Mouse (Mus musculus) cerebellum, adult 2 months (tissue): ENCODE results near the gene Znrf3. TPM values are rescaled to one million over a fixed set of nuclear protein-coding genes. Genes with fewer than 3 reads are reported as not detected.

ENCODE experiments used
- DNase-seq, 2 experiments: peaks; one replicate each; pipeline ENCODE4 v3.0.0; 2021
- H3K27ac ChIP-seq: fragments of 200-500 bp; 2 replicates; pipeline ENCODE4 v1.5.1; 2012; ENCODE audit warnings: low read length, control low read depth, inconsistent platforms; ENCODE audit not compliant: insufficient read depth
- H3K27me3 ChIP-seq: fragments of 200-500 bp; 2 replicates; pipeline ENCODE4 v1.6.1; 2012; ENCODE audit warnings: inconsistent platforms, mild to moderate bottlenecking, low read length, moderate library complexity; ENCODE audit not compliant: control insufficient read depth, insufficient read depth
- H3K4me1 ChIP-seq: fragments of 200-500 bp; 2 replicates; pipeline ENCODE4 v1.6.1; 2011; ENCODE audit warnings: low read length; ENCODE audit not compliant: control insufficient read depth, insufficient read depth
- H3K4me3 ChIP-seq: fragments of 200-500 bp; replicated peaks from 2 replicates; pipeline ENCODE3; 2011; ENCODE audit warnings: mild to moderate bottlenecking, low read depth, low read length, control low read depth; ENCODE audit not compliant: insufficient read depth
- CTCF ChIP-seq: fragments of 200-500 bp; IDR thresholded peaks from 2 replicates; pipeline ENCODE4 v1.5.1; 2011; ENCODE audit warnings: low read depth, mild to moderate bottlenecking, control low read depth, low read length, moderate library complexity, borderline replicate concordance; ENCODE audit not compliant: insufficient read depth
- POLR2A ChIP-seq: fragments of 200-500 bp; IDR thresholded peaks from 2 replicates; pipeline ENCODE4 v1.6.1; 2011; ENCODE audit warnings: low read length, control low read depth, borderline replicate concordance; ENCODE audit not compliant: insufficient read depth
- WGBS: fragments of 180-500 bp; shearing (Covaris S2); methylation state at CpG from one replicate; pipeline ENCODE4 v1.1.7; 2018; 5-methylcytosine and 5-hydroxymethylcytosine counted together
- polyA plus RNA-seq: library from polyadenylated mRNA; depleted of rRNA; stranded (reverse); fragments of >200 nt; gene quantifications from 2 replicates; pipeline ENCODE4 v1.2.3, GENCODE M21; 2012

The Znrf3 gene
- polyA plus RNA-seq, 1 experiment: 5.4 TPM

DNA sequence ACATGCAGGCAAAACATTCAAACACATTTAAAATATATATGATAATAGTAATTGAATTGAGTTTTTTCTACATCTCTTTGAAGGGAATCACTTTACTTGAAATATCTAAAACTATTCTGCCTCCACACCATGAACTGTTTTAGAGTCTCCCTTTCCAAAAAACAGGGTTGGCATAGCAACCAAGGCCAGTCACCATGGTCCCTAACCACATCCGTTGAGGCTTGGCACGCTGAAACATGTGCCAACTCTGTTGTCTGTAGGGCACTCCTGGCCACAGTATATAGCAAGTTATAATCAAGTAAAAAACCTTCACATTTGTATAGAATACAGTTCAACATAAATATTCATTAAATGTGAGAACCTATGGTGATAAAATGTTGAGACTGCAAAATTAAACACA is 12.3 kb downstream of the Znrf3 start:
- Histone ChIP-seq H3K27me3 (no peaks in the 10 kb centered on the region), H3K4me3 (no peak overlapping the region), H3K4me1 (peaks cover 18% of the 10 kb centered on the region), H3K27ac (no peak overlapping the region)
- 46% methylated on average over 2 of the region's 2 CpGs for WGBS
- DNase-seq: no peak
- no peak for TF ChIP-seq POLR2A
- TF ChIP-seq CTCF: no peak

DNA sequence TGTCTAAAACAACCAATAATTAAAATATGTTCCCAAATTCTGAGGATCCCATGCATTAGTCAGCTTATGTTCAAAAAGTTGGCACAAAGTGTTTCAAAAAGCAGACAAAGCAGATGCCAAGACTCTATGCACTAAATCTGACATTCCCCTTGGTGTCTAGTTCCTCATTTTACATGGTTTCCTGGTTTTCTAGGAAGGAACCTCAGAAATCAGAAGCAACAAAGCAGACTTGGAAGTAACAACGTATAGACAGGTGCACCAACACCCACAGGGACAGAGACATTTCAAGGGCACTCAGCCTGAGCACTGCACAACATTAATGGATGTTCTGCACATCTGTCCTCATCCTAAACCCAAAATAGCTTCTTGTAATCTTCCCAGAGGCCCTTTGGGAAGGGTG is 13.8 kb downstream of the Znrf3 start:
- Histone ChIP-seq H3K4me3 (no peak overlapping the region), H3K4me1 (peaks cover 20% of the 10 kb centered on the region), H3K27ac (no peak overlapping the region), H3K27me3 (no peaks in the 10 kb centered on the region)
- TF ChIP-seq POLR2A: no peak
- TF ChIP-seq CTCF: no peak
- 43% methylated on average over 1 of the region's 1 CpGs for WGBS
- DNase-seq: no peak

DNA sequence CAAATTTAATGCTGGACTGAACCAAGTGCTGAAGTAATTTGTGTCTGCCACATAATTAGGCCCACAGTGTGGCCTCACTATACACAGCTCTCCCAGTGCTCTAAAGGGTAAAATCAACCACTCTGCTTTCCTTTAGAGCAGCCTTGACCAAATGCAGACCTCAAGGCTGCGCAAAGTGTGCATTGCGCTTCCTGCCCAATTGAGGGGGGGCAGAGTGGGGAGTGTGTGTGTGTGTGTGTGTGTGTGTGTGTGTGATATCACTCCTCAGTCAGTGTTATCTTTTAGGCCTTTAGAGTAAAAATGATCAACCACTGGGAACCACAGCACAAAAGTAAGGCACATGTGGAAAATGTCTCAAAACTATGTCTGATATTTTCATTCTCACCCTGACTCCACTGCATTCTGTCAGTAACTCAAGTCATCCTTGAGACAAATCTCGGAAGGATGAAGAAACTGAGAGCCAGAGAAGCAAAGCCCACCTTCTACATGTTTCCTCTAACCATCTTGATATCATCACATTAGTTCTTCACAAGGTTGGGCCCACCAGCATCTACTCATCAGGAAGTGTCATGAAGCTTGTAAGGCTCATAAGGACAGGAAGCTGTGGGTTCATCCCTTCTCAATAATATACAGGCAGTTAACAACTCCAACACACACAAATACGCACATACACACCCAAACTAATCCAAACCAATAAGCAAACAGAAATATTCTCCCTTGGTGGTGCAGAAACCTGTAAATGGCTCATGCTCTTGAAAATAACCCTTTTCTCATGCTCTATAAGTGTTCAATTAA is 15.1 kb downstream of the Znrf3 start:
- WGBS: 96% methylated on average over 4 of the region's 4 CpGs
- H3K27ac ChIP-seq: no peak overlapping the region
- no peak for TF ChIP-seq POLR2A
- peaks cover 21% of the 10 kb centered on the region for H3K4me1 ChIP-seq
- no peak for DNase-seq
- H3K4me3 ChIP-seq: no peak overlapping the region
- no peaks in the 10 kb centered on the region for H3K27me3 ChIP-seq

DNA sequence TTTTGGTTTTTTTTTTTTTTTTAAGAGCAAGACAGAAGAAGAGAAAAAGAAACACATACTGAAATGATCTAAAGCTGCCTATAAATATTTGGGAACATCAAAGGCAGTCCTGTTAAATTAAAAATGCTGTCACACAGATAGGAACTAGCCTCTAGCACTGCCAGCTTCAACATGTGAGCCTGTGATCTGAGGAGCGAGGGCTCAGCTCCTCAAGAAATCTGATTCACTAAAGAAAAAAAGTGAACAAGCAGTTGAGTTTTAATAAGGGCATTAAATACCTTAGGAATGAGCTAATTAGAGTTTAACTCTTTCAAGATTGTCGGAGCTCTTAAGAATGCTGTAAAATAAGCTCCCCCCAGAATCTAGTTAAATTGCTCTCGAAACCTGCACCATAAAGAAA is 17.4 kb downstream of the Znrf3 start:
- TF ChIP-seq POLR2A: no peak

DNA sequence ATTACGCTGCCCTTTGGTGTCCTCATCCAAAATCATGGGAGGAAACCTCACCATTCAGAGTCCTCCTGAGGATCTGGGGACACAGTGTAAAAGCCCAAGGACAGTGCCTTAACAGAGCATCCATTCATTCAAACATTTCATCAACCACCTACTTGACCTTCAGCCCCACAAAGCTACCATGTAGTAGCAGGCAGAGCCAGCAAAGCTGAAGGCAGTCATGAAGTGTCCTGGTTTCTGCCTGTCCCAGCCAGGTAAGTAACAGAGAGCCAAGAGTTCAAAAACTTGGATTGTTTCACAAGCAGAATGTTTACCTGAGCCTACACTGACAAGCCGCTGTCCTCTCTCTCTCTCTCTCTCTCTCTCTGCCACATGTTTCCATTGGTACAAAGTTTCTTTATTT is 18.3 kb downstream of the Znrf3 start:
- Histone ChIP-seq H3K4me1 (peaks cover 34% of the 10 kb centered on the region), H3K27me3 (no peaks in the 10 kb centered on the region), H3K27ac (no peak overlapping the region), H3K4me3 (no peak overlapping the region)
- peak in 1 of 2 experiments; percentile 20 for DNase-seq
- 97% methylated on average over 2 of the region's 2 CpGs for WGBS
- TF ChIP-seq CTCF: no peak
- TF ChIP-seq POLR2A: no peak

More for the DNA sequence above, 17.4 kb downstream of the Znrf3 start:
- peak in 1 of 2 experiments; percentile 1 for DNase-seq
- H3K4me3 ChIP-seq: no peak overlapping the region
- H3K27me3 ChIP-seq: no peaks in the 10 kb centered on the region
- no peak overlapping the region for H3K27ac ChIP-seq
- peaks cover 36% of the 10 kb centered on the region for H3K4me1 ChIP-seq
- WGBS: 93% methylated on average over 3 of the region's 3 CpGs

DNA sequence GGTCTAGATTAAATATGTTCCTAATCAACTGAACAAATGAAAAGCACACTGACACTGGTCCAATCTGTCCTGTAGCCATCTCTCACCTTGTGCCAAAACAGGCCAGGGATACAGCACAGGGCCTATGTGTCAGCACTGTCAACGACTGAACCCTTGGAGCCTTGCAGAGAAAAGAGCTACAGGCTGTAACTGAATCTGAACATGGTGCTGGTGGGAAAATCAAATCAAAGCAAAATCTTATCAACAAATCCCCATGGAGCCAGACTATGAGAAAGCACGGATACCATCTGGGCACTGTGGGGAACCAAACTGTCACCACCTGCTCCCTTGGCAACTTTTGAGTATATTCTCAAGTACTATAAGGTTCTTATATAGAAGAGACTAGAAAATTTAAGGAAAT is 19.5 kb downstream of the Znrf3 start:
- Histone ChIP-seq H3K27ac (no peak overlapping the region), H3K4me1 (peaks cover 29% of the 10 kb centered on the region), H3K4me3 (no peak overlapping the region), H3K27me3 (no peaks in the 10 kb centered on the region)
- DNase-seq: peak; percentile 86 to 92
- WGBS: 4% methylated on average over 2 of the region's 2 CpGs
- no peak for TF ChIP-seq CTCF
- no peak for TF ChIP-seq POLR2A

DNA sequence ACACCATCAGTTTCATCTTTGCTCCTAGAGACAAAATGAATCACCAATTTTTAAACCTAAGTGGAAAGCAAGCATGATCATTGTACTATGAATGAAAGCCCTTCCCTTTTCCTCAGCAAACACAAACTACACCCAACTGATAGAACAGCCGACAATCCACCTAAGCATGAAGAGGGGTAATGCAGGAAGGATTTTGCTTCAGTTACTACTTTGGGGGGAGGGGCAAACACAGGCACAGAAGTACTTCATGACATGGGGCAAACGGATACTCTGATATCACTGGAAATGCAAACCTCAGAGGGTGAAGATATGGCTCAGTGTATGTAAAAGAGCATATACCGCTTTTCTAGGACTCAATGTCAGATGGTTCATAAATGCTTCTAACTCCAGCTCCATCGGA is 20.5 kb downstream of the Znrf3 start:
- Histone ChIP-seq H3K4me3 (no peak overlapping the region), H3K4me1 (peaks cover 29% of the 10 kb centered on the region), H3K27ac (peak overlapping the region; percentile 52; the same call in 1 of the 2 replicates), H3K27me3 (no peaks in the 10 kb centered on the region)
- TF ChIP-seq CTCF (no peak), POLR2A (no peak)
- WGBS: 84% methylated on average over 4 of the region's 4 CpGs
- no peak for DNase-seq

DNA sequence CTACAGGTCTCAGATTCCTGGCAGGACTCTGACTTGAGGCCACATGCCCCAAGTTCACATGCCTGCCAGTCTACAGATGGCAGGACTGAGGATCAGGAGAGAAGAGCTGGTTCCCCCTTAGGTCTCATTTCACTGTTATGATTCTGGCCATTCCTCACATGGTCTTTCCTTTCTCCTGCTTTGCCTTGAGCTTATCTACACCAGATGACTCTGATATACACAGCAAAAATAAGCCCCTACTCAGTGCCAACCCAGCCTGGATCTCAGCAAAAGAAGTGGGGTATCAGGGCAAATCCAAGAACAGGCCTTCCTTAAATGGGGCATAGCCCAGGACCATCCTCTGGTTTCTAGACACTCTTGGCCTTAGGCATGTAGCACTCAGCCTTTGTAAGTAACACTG is 21.6 kb downstream of the Znrf3 start:
- H3K4me3 ChIP-seq: no peak overlapping the region
- no peaks in the 10 kb centered on the region for H3K27me3 ChIP-seq
- TF ChIP-seq POLR2A (no peak), CTCF (no peak)
- H3K27ac ChIP-seq: 0 out of 2 replicates have a peak overlapping the region, but pooled peaks have one; percentile 31
- H3K4me1 ChIP-seq: peaks cover 29% of the 10 kb centered on the region
- no peak for DNase-seq
